Mouse (Mus musculus) retina, postnatal 1 day (tissue): ENCODE results near the gene Taf1d.
"Not testable (repeated sequence)": the region's sequence is repeated elsewhere in the genome, so short reads cannot be mapped to it uniquely, and the experiment has no call there.

Experiments
- DNase-seq: peaks from one replicate; pipeline ENCODE4 v3.0.0-alpha.2; 2012

Gene Taf1d

GRCm38 (mm10) chr9:15305503-15306397, at the start of gene Taf1d:
TSS of gene Taf1d (plus strand) at chr9:15306214.
- peak; percentile 96 for DNase-seq

GRCm38 (mm10) chr9:15256214-15256613, 49.8 kb upstream of the Taf1d start:
- no peak for DNase-seq

GRCm38 (mm10) chr9:15261980-15262379, 44.0 kb upstream of the Taf1d start:
- DNase-seq: no peak

DNA sequence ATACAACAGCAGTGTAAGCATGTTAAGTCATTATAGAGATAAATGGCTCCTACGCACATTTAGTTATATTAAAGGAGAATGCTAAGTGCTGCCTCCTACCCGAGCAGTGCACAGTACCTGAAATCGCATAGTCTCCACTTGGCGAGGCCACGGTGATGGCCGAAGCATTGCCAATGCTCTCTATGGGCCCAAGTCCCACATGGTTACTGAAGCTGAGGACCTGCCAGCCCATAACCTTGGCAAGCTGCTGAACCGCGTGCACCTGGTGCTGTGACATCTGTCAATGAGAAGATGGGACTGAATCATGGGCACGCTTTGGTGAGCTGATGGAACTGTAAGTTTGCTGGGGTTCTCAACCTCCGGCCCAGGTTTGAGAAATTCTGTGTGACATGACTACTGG, 42.5 kb upstream of the Taf1d start:
- no peak for DNase-seq

DNA sequence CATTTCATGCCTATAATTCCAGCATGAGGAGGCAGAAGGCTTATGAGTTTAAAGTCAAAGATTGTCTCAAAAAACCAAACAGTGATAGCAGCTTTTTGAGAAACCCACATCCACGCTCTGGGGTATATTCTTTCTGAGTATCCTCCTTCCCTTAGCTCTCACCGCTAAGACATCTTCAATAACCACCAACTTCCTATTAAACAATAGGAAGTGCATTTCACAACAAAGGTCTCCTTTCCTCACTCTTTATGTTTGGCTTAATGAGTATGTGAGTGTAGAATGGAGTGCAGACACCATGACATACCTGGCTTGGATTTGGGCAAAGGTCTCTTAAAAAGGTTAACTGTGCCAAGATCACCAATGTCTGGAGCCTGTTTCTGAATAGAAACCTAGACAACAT, 32.0 kb upstream of the Taf1d start:
- DNase-seq: no peak

DNA sequence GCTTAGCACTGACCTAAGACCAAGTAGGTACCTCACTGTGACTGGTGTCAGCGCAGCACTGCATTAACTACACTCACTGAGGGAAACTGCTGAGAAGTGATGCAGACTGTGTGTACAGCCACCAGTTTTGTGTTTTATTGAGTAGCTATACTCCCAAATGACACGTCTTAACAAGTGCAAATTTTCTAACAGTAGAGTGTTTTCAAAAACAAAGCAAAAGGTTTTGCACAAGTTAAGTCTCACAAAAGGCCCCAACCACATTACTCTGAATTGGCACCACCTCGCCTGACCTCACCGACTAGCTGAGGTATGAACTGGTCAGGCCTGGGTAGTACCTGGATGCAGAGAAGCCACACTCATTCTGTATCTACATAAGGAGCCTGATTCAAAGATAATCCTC, 29.2 kb upstream of the Taf1d start:
- no peak for DNase-seq

DNA sequence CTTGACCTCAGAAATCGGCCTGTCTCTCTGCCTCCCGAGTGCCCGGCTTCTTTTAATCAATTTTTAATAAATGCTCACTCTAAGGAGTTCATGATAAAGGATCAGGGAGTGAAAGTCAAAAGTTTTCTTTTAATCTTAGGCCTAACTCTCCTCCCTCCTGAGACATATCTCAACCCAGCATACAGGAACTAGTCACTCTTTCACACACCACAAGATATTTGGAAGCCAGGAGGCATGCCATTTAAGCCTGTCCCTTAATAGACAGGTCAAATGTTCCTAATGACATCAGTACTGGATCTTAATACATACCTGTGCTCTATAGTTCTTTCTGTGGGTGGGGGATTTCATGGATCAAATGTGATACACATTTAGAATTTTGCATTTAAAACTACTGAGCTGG, 27.7 kb upstream of the Taf1d start:
- DNase-seq: no peak

DNA sequence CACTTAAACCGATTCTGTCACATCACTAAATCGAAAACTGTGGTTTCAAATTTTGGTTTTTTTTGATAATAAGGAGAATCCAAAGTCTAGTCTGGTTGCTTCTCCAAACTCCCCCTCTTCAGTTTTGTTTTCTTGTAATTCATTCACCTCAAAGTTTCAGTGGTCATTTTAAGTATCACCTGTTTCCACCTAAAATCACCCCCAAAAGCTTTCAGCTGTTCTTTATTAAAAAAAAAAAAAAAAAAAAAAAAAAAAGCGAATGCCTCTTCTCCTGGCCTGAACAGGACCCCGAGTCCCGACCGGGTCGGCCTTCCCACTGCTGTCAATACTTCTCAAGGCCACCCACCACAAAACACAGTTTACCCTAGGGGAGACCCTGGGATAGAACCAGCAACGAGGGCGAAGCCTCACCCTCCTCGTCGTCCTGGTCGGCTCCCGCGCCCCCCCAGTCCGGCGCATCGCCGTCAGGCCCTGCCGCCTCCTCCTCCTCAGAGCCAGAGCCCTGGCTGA, 26.8 kb upstream of the Taf1d start:
- no peak for DNase-seq

- DNase-seq: peak; percentile 98
Observed at GRCm38 (mm10) chr9:15279649-15280490, 26.1 kb upstream of the Taf1d start, which contains the start of gene Med17. TSS of gene Med17 (minus strand) at chr9:15279931.

GRCm38 (mm10) chr9:15280491-15280879, 25.5 kb upstream of the Taf1d start:
- DNase-seq: no peak

DNA sequence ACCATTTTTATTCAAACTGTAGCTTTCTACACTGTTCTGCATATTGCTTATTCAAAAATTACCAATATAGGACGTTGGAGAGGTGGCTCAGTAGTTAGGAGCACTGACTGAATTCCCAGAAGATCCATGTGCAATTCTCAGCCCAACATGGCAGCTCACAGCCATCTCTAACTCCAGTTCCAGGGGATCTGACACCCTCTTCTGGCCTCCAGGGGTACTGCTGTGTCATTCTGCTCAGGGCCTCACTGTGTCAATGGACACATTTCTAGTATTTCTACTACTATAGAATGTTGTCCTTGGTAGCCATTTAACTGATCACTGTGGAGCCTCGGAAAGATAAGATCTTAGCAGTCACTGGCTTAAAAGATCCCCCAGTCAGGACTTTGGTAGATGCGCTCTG, 20.6 kb upstream of the Taf1d start:
- DNase-seq: no peak

GRCm38 (mm10) chr9:15287846-15288245, 18.2 kb upstream of the Taf1d start:
- DNase-seq: no peak

GRCm38 (mm10) chr9:15288402-15288801, 17.6 kb upstream of the Taf1d start:
- no peak for DNase-seq

- no peak for DNase-seq
Observed at GRCm38 (mm10) chr9:15289251-15289650, 16.8 kb upstream of the Taf1d start.

- DNase-seq: no peak
Observed at GRCm38 (mm10) chr9:15297112-15297511, 8.9 kb upstream of the Taf1d start.

- no peak for DNase-seq
Observed at GRCm38 (mm10) chr9:15298451-15298850, 7.6 kb upstream of the Taf1d start.

GRCm38 (mm10) chr9:15300056-15300455, 6.0 kb upstream of the Taf1d start:
- no peak for DNase-seq

- no peak for DNase-seq
Observed at GRCm38 (mm10) chr9:15301399-15301798, 4.6 kb upstream of the Taf1d start.

- DNase-seq: not testable (repeated sequence)
Observed at GRCm38 (mm10) chr9:15302006-15302405, 4.0 kb upstream of the Taf1d start.

- no peak for DNase-seq
Observed at GRCm38 (mm10) chr9:15302881-15303280, 3.1 kb upstream of the Taf1d start.

DNA sequence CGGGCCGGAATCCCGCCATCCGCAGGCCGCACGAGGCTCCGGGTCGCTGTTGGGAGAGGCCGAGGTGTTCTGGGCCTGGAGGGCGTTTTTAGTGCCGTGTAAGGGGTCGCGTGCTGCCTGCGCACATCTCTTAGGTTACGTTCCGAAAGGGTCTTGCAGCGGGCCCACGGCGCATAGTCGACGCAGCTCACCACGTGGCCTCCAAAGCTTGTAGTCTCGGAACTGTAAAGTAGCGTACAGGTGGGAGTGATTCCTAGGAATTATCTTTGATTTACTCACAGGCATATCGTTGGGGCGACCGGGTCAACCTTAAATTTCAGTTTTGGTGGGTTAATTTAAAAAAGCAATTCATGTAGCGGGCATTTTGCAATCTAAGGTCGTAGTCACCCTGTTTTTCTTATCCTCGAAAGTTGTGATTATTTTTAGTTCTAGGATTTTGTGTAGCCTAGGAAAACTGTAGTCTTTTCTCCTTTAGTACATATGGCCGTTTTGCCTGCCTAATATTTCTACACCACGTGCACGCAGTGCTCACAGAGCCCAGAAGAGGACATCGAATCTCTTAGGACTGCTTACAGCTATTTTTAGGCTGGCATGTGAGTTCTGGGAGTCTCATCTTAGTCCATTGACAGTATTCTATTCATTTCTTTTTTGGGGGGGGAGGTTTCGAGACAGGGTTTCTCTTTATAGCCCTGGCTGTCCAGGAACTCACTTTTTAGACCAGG, 545 bp downstream of the Taf1d start, which contains the start of gene 4931406C07Rik:
TSS of gene 4931406C07Rik (minus strand) at position 51 of the 722 bp plus-strand sequence.
- DNase-seq: peak; percentile 17

DNA sequence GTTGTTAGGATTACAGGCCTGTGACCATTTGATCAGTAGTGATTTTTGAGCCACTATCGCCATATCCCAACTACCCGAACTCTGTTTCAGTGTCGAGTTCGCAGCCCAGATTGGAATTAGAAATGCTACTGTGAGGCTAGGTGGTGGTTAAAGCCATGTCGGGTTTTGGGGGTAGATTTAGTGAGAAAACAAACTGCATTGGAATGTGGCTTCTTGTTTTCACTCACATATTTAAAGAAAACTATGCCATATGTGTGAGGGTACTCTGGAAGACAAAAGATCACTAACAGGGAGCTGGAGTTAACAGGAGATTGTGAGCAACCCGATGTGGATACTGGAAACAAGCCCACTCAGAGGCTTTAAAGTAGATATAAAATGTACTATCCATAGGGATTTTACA, 1.2 kb downstream of the Taf1d start:
- DNase-seq: no peak

DNA sequence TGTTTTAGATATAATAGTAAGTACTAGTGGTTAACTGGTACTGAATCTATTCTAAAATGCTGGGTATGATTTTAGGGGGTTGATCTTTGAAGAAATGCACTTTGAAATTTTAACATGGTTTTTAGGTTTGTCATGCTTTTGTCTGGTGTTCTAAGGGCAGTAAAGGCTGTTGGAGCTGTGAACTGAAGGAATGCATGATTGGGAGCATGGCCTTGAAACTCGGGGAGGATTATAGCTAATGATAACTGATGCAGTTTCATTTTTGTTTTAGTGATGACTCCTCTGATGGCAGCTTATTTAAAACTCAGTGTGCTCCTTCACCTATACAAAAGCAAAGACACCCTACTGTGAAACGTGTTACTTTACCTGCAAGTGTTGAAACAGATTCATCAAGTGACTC, 2.2 kb downstream of the Taf1d start:
- no peak for DNase-seq
